Mouse (Mus musculus): ENCODE results near the gene Mon1a. TPM values are rescaled to one million over a fixed set of nuclear protein-coding genes. Genes with fewer than 3 reads are reported as not detected.

The Mon1a gene
- total RNA-seq, 1 experiment, result 5.4 TPM

DNA sequence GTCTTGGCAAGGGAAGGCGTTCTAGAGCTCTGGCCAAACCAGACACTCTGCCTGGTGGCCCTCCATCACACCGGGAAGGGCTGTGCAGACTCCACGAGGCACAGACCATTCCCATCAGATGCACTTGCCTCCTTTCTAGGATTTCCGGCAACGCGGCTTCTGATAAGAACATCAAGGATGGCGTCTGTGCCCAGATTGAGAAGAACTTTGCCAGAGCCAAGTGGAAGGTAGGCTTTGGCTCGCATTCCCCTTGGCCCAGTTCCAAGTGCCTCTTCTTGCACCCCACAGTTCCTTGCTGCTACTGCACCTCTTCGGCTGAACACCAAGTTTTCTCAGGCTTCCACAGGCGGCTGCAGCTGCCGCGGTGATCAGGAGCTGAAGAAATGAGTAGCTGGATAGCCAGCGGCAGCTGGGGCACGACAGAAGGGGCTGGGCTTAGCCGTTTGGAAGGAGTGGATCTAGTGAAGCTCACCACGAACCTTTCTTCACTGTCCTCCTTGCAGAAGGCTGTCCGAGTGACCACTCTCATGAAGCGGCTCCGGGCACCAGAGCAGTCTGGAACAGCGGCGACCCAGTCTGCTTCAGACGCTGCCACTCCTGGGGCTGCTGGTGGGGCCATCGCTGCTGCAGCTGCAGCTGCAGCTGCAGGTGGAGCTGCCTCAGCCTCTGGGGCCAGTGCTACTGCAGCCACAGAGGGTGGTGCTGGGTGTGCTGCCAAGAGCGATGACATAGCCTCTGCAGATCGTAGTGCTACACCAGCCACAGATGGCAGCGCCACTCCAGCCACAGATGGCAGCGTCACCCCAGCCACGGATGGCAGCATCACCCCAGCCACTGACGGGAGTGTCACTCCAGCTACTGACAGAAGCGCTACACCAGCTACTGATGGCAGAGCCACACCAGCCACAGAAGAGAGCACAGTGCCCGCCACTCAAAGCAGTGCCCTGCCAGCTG lies 59.6 kb downstream of the Mon1a start:
- no peak overlapping the region for H3K27ac ChIP-seq (ENCODE audit: insufficient read depth, low read depth, low read length, poor library complexity, severe bottlenecking)
- no peak overlapping the region for H3K4me3 ChIP-seq (ENCODE audit: insufficient read depth in 1 of 2, low read depth in 1 of 2, low read length in 2 of 2, poor library complexity in 1 of 2, severe bottlenecking in 1 of 2)
- in situ Hi-C loops (cut with MboI; ENCODE audit: low sequenced_read_pairs in 2 of 2, unreplicated experiment in 2 of 2), result no loop called here
- H3K4me1 ChIP-seq (ENCODE audit: control insufficient read depth in 2 of 2, insufficient read depth in 2 of 2, low read length in 2 of 2, poor library complexity in 1 of 2), result peaks cover 0 to 2% of the 10 kb centered on the region in 2 experiments; a peak in 1 of 4 replicates
- H3K9ac ChIP-seq (ENCODE audit: insufficient read depth, low read depth, low read length, poor library complexity, severe bottlenecking), result no peak overlapping the region
- H3K9me3 ChIP-seq (ENCODE audit: control insufficient read depth, insufficient read depth, low read depth, low read length), result no peaks in the 10 kb centered on the region
- TF ChIP-seq CHD2 (IDR thresholded peaks at IDR 0.05; ENCODE audit: low read depth, low read length) (no peak), ZC3H11A (IDR thresholded peaks at IDR 0.05; ENCODE audit: borderline replicate concordance, low read depth, low read length) (no peak), HCFC1 (IDR thresholded peaks at IDR 0.05; ENCODE audit: borderline replicate concordance, insufficient read depth, low read length) (no peak), MAFK (IDR thresholded peaks at IDR 0.05; ENCODE audit: insufficient read depth, low read depth, low read length) (no peak), ZNF384 (IDR thresholded peaks at IDR 0.05; ENCODE audit: low read depth, low read length) (no peak)
- peaks cover 17% of the 10 kb centered on the region for H3K36me3 ChIP-seq (ENCODE audit: control insufficient read depth, insufficient read depth, low read length, poor library complexity, severe bottlenecking)
- DNase-seq (ENCODE audit: low read depth, low spot score), result no peak

DNA sequence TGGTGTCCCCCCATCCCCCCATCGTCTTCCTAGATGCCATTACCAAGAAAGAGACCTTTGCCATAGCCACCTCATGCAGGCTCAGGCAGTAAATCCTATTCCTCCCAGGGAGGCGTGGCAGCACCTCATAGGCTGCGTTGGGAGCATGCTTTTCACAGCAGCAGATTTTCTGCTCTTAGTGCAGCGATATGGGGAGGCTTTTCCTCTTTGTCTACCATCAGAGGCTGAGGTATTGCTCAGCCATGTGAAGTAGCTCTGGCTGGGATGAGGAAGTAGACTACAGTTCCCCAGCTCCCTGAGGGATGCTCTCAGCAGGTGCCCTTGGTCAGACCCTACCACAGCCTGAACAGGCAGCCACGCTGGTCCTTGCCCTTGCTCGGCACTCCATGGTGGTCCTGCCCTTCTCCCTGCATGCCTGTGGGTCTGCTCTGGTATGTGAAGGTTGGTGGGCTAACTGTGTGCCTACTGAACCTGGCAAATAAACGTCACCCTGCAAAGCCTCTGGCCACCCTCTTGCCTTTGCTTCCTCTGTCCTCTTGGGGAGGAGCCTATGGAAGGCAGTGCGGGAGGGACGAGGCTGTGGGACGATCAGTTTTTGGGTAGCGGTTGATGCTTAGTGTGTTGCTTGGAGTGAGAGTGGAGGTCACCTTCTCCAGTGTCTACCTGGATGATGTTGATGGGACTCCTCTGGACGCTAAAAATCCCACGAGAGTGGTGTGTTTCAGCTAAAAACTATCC lies 61.4 kb downstream of the Mon1a start:
- in situ Hi-C loops (cut with MboI; ENCODE audit: low sequenced_read_pairs in 2 of 2, unreplicated experiment in 2 of 2), result no loop called here
- H3K9me3 ChIP-seq (ENCODE audit: control insufficient read depth, insufficient read depth, low read depth, low read length), result no peaks in the 10 kb centered on the region

DNA sequence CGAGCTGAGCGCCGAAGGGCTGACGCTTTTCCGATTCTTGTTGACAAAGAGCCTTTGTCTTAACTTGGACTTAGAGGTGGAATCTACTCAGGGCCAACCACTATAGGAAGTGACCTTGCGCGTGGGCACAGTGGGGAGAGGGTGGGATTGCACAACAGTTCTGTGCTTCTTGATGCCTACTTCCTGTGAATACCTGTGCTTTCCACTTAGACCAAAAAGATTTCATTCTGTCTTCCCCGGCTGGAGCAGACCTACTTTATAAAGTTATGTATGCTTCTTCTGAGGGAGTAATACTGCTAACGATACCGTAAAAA lies 61.9 kb downstream of the Mon1a start, which contains the start of gene Traip:
Gene Traip (plus strand): TSS at position 215 of the 314 bp plus-strand sequence.
- Histone ChIP-seq H3K4me1 (ENCODE audit: control insufficient read depth in 2 of 2, insufficient read depth in 2 of 2, low read length in 2 of 2, poor library complexity in 1 of 2) (peaks cover 0 to 2% of the 10 kb centered on the region in 2 experiments; a peak in 1 of 4 replicates), H3K9me3 (ENCODE audit: control insufficient read depth, insufficient read depth, low read depth, low read length) (no peaks in the 10 kb centered on the region), H3K9ac (ENCODE audit: insufficient read depth, low read depth, low read length, poor library complexity, severe bottlenecking) (peak within 1 kb of the TSS; percentile 79), H3K36me3 (ENCODE audit: control insufficient read depth, insufficient read depth, low read length, poor library complexity, severe bottlenecking) (peaks cover 19% of the 10 kb centered on the region), H3K27ac (ENCODE audit: insufficient read depth, low read depth, low read length, poor library complexity, severe bottlenecking) (peak within 1 kb of the TSS; percentile 28; the same call in 1 of the 2 replicates), H3K4me3 (ENCODE audit: insufficient read depth in 1 of 2, low read depth in 1 of 2, low read length in 2 of 2, poor library complexity in 1 of 2, severe bottlenecking in 1 of 2) (peak within 1 kb of the TSS; percentile 80 to 97)
- DNase-seq (ENCODE audit: low read depth, low spot score), result no peak
- in situ Hi-C loops (cut with MboI; ENCODE audit: low sequenced_read_pairs in 2 of 2, unreplicated experiment in 2 of 2), result no loop called here
- TF ChIP-seq ZNF384 (IDR thresholded peaks at IDR 0.05; ENCODE audit: low read depth, low read length), result no peak

More for the DNA sequence above, 61.4 kb downstream of the Mon1a start:
- no peak overlapping the region for H3K27ac ChIP-seq (ENCODE audit: insufficient read depth, low read depth, low read length, poor library complexity, severe bottlenecking)
- DNase-seq (ENCODE audit: low read depth, low spot score), result no peak
- no peak overlapping the region for H3K9ac ChIP-seq (ENCODE audit: insufficient read depth, low read depth, low read length, poor library complexity, severe bottlenecking)
- peaks cover 19% of the 10 kb centered on the region for H3K36me3 ChIP-seq (ENCODE audit: control insufficient read depth, insufficient read depth, low read length, poor library complexity, severe bottlenecking)
- H3K4me1 ChIP-seq (ENCODE audit: control insufficient read depth in 2 of 2, insufficient read depth in 2 of 2, low read length in 2 of 2, poor library complexity in 1 of 2), result peaks cover 0 to 2% of the 10 kb centered on the region in 2 experiments; a peak in 1 of 4 replicates
- TF ChIP-seq MAFK (IDR thresholded peaks at IDR 0.05; ENCODE audit: insufficient read depth, low read depth, low read length), result no peak
- no peak for TF ChIP-seq HCFC1 (IDR thresholded peaks at IDR 0.05; ENCODE audit: borderline replicate concordance, insufficient read depth, low read length)
- no peak for TF ChIP-seq ZNF384 (IDR thresholded peaks at IDR 0.05; ENCODE audit: low read depth, low read length)
- no peak for TF ChIP-seq CHD2 (IDR thresholded peaks at IDR 0.05; ENCODE audit: low read depth, low read length)
- TF ChIP-seq ZC3H11A (IDR thresholded peaks at IDR 0.05; ENCODE audit: borderline replicate concordance, low read depth, low read length), result no peak
- no peak overlapping the region for H3K4me3 ChIP-seq (ENCODE audit: insufficient read depth in 1 of 2, low read depth in 1 of 2, low read length in 2 of 2, poor library complexity in 1 of 2, severe bottlenecking in 1 of 2)

DNA sequence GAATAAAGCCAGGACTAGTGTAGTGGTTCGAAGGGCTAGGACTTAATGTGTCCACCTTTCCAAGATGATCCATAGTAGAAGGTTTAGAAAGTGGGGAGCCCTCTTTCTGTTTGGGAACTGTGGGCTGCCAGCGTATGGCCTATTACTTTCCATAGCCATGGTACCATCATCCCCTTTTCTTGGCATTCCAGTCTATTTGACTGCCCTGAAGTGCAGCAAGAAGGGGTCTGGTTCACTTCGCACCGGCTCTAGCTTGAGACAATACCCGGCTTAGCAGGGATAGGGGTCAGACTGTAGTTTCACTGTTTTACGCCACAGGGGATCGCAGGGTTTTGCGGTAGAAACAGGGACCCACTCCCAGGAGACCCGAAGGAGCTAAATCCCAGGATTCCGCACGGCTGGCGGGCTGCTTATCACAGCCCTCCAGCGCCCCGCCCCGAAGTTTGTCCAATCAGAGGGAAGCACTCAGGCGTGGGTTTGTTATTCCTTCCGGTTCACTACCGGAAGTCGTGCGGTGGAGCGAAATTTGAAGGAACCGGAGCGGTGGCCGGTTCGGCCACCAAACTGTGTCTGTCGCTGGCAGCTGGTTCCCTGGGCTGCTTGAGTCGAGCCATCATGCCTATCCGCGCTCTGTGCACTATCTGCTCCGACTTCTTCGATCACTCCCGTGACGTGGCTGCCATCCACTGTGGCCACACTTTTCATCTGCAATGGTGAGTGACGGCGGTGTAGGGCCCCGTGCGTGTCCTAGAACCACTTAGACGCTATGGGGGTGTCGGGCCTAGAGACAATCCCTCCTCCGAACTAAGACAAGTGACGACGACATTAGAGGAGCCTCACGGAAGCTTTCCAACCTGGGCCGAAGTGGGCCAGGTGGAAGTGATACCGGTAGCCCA lies 62.8 kb downstream of the Mon1a start:
- H3K27ac ChIP-seq (ENCODE audit: insufficient read depth, low read depth, low read length, poor library complexity, severe bottlenecking), result peak overlapping the region; percentile 28; the same call in 1 of the 2 replicates
- in situ Hi-C loops (cut with MboI; ENCODE audit: low sequenced_read_pairs in 2 of 2, unreplicated experiment in 2 of 2), result no loop called here
- peaks cover 19% of the 10 kb centered on the region for H3K36me3 ChIP-seq (ENCODE audit: control insufficient read depth, insufficient read depth, low read length, poor library complexity, severe bottlenecking)
- peak overlapping the region; percentile 80 to 97 for H3K4me3 ChIP-seq (ENCODE audit: insufficient read depth in 1 of 2, low read depth in 1 of 2, low read length in 2 of 2, poor library complexity in 1 of 2, severe bottlenecking in 1 of 2)
- TF ChIP-seq MAFK (IDR thresholded peaks at IDR 0.05; ENCODE audit: insufficient read depth, low read depth, low read length) (no peak), ZNF384 (IDR thresholded peaks at IDR 0.05; ENCODE audit: low read depth, low read length) (no peak), ZC3H11A (IDR thresholded peaks at IDR 0.05; ENCODE audit: borderline replicate concordance, low read depth, low read length) (no peak), HCFC1 (IDR thresholded peaks at IDR 0.05; ENCODE audit: borderline replicate concordance, insufficient read depth, low read length) (peak; percentile 48; the same call in 1 of the 2 replicates), CHD2 (IDR thresholded peaks at IDR 0.05; ENCODE audit: low read depth, low read length) (peak; percentile 36; the same call in 1 of the 2 replicates)
- peak overlapping the region; percentile 79 for H3K9ac ChIP-seq (ENCODE audit: insufficient read depth, low read depth, low read length, poor library complexity, severe bottlenecking)
- no peaks in the 10 kb centered on the region for H3K9me3 ChIP-seq (ENCODE audit: control insufficient read depth, insufficient read depth, low read depth, low read length)
- peak; percentile 92 for DNase-seq (ENCODE audit: low read depth, low spot score)
- H3K4me1 ChIP-seq (ENCODE audit: control insufficient read depth in 2 of 2, insufficient read depth in 2 of 2, low read length in 2 of 2, poor library complexity in 1 of 2), result peaks cover 0 to 4% of the 10 kb centered on the region in 2 experiments; a peak in 1 of 4 replicates

Other genes with a start within 250 kb of the Mon1a start
- 2.9 and 8.9 TPM in 2 replicates for gene Slc38a3, start 218.6 kb upstream of the Mon1a start, total RNA-seq (2012; rRNA removed)
- gene Gnat1, start 208.4 kb upstream of the Mon1a start, total RNA-seq (2012; rRNA removed), result 1.2 and 1.8 TPM in 2 replicates
- gene Sema3f, start 177.7 kb upstream of the Mon1a start, total RNA-seq (2012; rRNA removed), result 11.5 and 11.6 TPM in 2 replicates
- 97.7 and 116 TPM in 2 replicates for gene Rbm5, start 117.2 kb upstream of the Mon1a start, total RNA-seq (2012; rRNA removed)
- 61.8 and 62.3 TPM in 2 replicates for gene Rbm6, start 14.9 kb upstream of the Mon1a start, total RNA-seq (2012; rRNA removed)
- gene Mst1r, start 18.7 kb downstream of the Mon1a start, total RNA-seq (2012; rRNA removed), result 0.22 and 0.37 TPM in 2 replicates
- gene Actl11, start 40.3 kb downstream of the Mon1a start, total RNA-seq (2012; rRNA removed), result not detected in 2 replicates
- gene Camkv, start 47.5 kb downstream of the Mon1a start, total RNA-seq (2012; rRNA removed), result 21.5 and 41.5 TPM in 2 replicates
- gene Traip, start 62.0 kb downstream of the Mon1a start, total RNA-seq (2012; rRNA removed), result 43.7 and 72.1 TPM in 2 replicates
- gene Uba7, start 87.4 kb downstream of the Mon1a start, total RNA-seq (2012; rRNA removed), result 0.79 and 1.0 TPM in 2 replicates
- 0.18 and 0.53 TPM in 2 replicates for gene Gm20661, start 94.9 kb downstream of the Mon1a start, total RNA-seq (2012; rRNA removed)
- 3.0 and 6.1 TPM in 2 replicates for gene Inka1, start 97.7 kb downstream of the Mon1a start, total RNA-seq (2012; rRNA removed)
- 1.2 and 2.4 TPM in 2 replicates for gene Cdhr4, start 104.3 kb downstream of the Mon1a start, total RNA-seq (2012; rRNA removed)
- gene Gm20662, start 108.2 kb downstream of the Mon1a start, total RNA-seq (2012; rRNA removed), result 0.45 and 0.63 TPM in 2 replicates
- 41.0 and 53.9 TPM in 2 replicates for gene Ip6k1, start 114.3 kb downstream of the Mon1a start, total RNA-seq (2012; rRNA removed)
- 22.9 and 28.3 TPM in 2 replicates for gene Gmppb, start 161.1 kb downstream of the Mon1a start, total RNA-seq (2012; rRNA removed)
- gene Amigo3, start 165.0 kb downstream of the Mon1a start, total RNA-seq (2012; rRNA removed), result 2.7 and 3.8 TPM in 2 replicates
- 2.9 and 3.6 TPM in 2 replicates for gene Mst1, start 192.3 kb downstream of the Mon1a start, total RNA-seq (2012; rRNA removed)
- 14.5 and 28.1 TPM in 2 replicates for gene Rnf123, start 195.2 kb downstream of the Mon1a start, total RNA-seq (2012; rRNA removed)
- 37.3 and 56.1 TPM in 2 replicates for gene Apeh, start 206.5 kb downstream of the Mon1a start, total RNA-seq (2012; rRNA removed)

Data from ES-E14 (cell line).